Comparison of ENCODE assay signal across 31 mouse cellular contexts in the genomic region with DNA sequence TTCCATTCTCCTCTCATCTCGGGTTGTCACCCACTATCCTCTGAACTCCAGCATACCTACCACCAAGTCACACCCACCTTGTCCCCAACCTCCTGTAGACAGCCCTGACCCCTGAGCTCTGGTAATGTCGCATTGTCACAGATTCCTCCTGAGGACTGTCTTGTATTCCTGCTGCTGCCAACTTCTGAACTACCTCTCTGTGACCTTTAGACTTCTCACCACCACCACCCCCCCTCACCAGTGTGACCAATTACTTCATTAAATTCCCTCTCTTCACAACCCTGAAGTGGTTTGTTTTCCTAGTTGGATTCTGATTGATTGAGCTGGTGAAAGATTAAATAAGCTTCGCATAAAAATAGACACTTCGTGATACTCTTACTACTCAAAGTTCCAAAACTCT. TPM values are rescaled to one million over a fixed set of nuclear protein-coding genes. Genes with fewer than 3 reads are reported as not detected.
A peak's percentile ranks its signal among the peaks of the same experiment; 100 is the strongest.
DNase-seq lines count a peak whose midpoint lies in the region; ATAC-seq lines count a peak whose summit lies in the region.
"Had no signal": no experiment of that assay in that cellular context is flagged by ENCODE, and none has a peak within 500 bp of the region (broad histone marks: within the 10 kb centered on the region; RNA-seq: fewer than 3 reads in every experiment).

No protein-coding gene starts in this region.

- no peak overlapping the region for H3K4me2 ChIP-seq in intestine, embryonic 15.5 days (replicated peaks)
- no peak overlapping the region for H3K4me2 ChIP-seq in intestine, embryonic 16.5 days (ENCODE audit: low read depth, low read length)
- H3K4me2 ChIP-seq: embryonic facial prominence, embryonic 15.5 days; forebrain, embryonic 12.5 days; heart, embryonic 12.5 days; hindbrain, embryonic 14.5 days; limb, embryonic 12.5 days; liver, embryonic 13.5 days; midbrain, embryonic 11.5 days had no signal

- H3K4me3 ChIP-seq in intestine, embryonic 15.5 days (replicated peaks), result no peak overlapping the region
- H3K4me3 ChIP-seq in intestine, embryonic 16.5 days (ENCODE audit: low read length), result no peak overlapping the region
- H3K4me3 ChIP-seq: embryonic facial prominence, embryonic 10.5 days; embryonic facial prominence, embryonic 15.5 days; forebrain, embryonic 12.5 days; heart, adult 2 months; heart, embryonic 12.5 days; left cerebral cortex, adult 2 months; limb, embryonic 12.5 days; liver, embryonic 13.5 days had no signal

- H3K9ac ChIP-seq in intestine, embryonic 15.5 days, result no peak overlapping the region
- H3K9ac ChIP-seq in intestine, embryonic 16.5 days (ENCODE audit: low read depth, low read length), result no peak overlapping the region
- H3K9ac ChIP-seq: embryonic facial prominence, embryonic 15.5 days; forebrain, embryonic 12.5 days; forebrain, postnatal 0 days; heart, embryonic 12.5 days; hindbrain, embryonic 14.5 days; limb, embryonic 12.5 days; liver, embryonic 13.5 days had no signal

- DNase-seq in kidney, adult 9 months, result peak; percentile 85
- peak; percentile 43 for DNase-seq in kidney, postnatal 14 days
- no peak for DNase-seq in right cerebral cortex, postnatal 14 days
- DNase-seq in lung, postnatal 14 days, result no peak
- DNase-seq in adrenal gland, adult (ENCODE audit: inconsistent age in 2 of 2, low spot score in 1 of 2), result no peak
- DNase-seq: adrenal gland, adult 2 months; adrenal gland, postnatal 36 days; B cell, adult 2 months; cerebellum, adult 8-10 months; cerebellum, postnatal 25 days; forebrain, postnatal 0 days; heart, adult 2 months; heart, postnatal 4 days; layer of hippocampus, adult 9-11 months; liver, embryonic 13.5 days; lung, adult 2 months; lung, postnatal 10 days; right cerebral cortex, adult 18-20 months; right cerebral cortex, postnatal 4 days; thymus, adult 2 months had no signal

- no peaks in the 10 kb centered on the region for H3K9me3 ChIP-seq in intestine, embryonic 15.5 days
- no peaks in the 10 kb centered on the region for H3K9me3 ChIP-seq in intestine, embryonic 16.5 days (ENCODE audit: control insufficient read depth, low read length)
- H3K9me3 ChIP-seq: embryonic facial prominence, embryonic 10.5 days; embryonic facial prominence, embryonic 15.5 days; forebrain, embryonic 12.5 days; heart, embryonic 12.5 days; liver, embryonic 13.5 days had no signal

- no peaks in the 10 kb centered on the region for H3K36me3 ChIP-seq in intestine, embryonic 15.5 days
- no peaks in the 10 kb centered on the region for H3K36me3 ChIP-seq in intestine, embryonic 16.5 days (ENCODE audit: control insufficient read depth, insufficient read depth, low read length)
- H3K36me3 ChIP-seq: embryonic facial prominence, embryonic 10.5 days; embryonic facial prominence, embryonic 15.5 days; forebrain, embryonic 12.5 days; heart, embryonic 12.5 days; limb, embryonic 12.5 days; liver, embryonic 13.5 days had no signal

- H3K27ac ChIP-seq in intestine, embryonic 15.5 days, result no peak overlapping the region
- H3K27ac ChIP-seq in intestine, embryonic 16.5 days (ENCODE audit: low read length), result no peak overlapping the region
- H3K27ac ChIP-seq: embryonic facial prominence, embryonic 10.5 days; embryonic facial prominence, embryonic 15.5 days; forebrain, embryonic 12.5 days; heart, adult 2 months; hindbrain, embryonic 14.5 days; left cerebral cortex, adult 2 months; limb, embryonic 12.5 days; liver, embryonic 13.5 days had no signal

- 73% methylated on average over 4 of the region's 4 CpGs for WGBS in intestine, embryonic 15.5 days
- 71% methylated on average over 4 of the region's 4 CpGs for WGBS in intestine, embryonic 16.5 days

- peak; percentile 59; the same call in 1 of the 2 replicates for ATAC-seq in intestine, embryonic 15.5 days
- ATAC-seq in intestine, embryonic 16.5 days, result peak; percentile 50
- ATAC-seq: forebrain, postnatal 0 days; midbrain, embryonic 16.5 days had no signal

- no peaks in the 10 kb centered on the region for H3K4me1 ChIP-seq in intestine, embryonic 15.5 days (replicated peaks)
- no peaks in the 10 kb centered on the region for H3K4me1 ChIP-seq in intestine, embryonic 16.5 days (ENCODE audit: control insufficient read depth, insufficient read depth, low read length)
- H3K4me1 ChIP-seq: embryonic facial prominence, embryonic 10.5 days; embryonic facial prominence, embryonic 15.5 days; forebrain, embryonic 12.5 days; heart, embryonic 12.5 days; limb, embryonic 12.5 days; liver, embryonic 13.5 days had no signal

- no peaks in the 10 kb centered on the region for H3K27me3 ChIP-seq in intestine, embryonic 15.5 days (replicated peaks)
- no peaks in the 10 kb centered on the region for H3K27me3 ChIP-seq in intestine, embryonic 16.5 days (replicated peaks; ENCODE audit: control insufficient read depth, insufficient read depth, low read length)
- H3K27me3 ChIP-seq: embryonic facial prominence, embryonic 15.5 days; forebrain, embryonic 12.5 days; limb, embryonic 12.5 days; liver, embryonic 13.5 days had no signal

RNA-seq across cellular contexts. Expression of a gene that starts 22.4 kb away (rescaled TPM):
- 8.5 and 9.4 TPM in 2 replicates for polyA plus RNA-seq in intestine, embryonic 15.5 days (2015; fragmentation: Nextera tagmentation; extraction: Ambion mirVana)
- polyA plus RNA-seq in intestine, embryonic 16.5 days (2015; fragmentation: Nextera tagmentation; extraction: Ambion mirVana), result 2.9 and 4.1 TPM in 2 replicates

Comparison
In these comparisons a context has a peak if more than half of its experiments do, and no peak if none do; other contexts are left out.
1. DNase-seq: peak in kidney, adult 9 months (single experiment) and kidney, postnatal 14 days (single experiment); none in right cerebral cortex, postnatal 14 days (single experiment), lung, postnatal 14 days (single experiment) and adrenal gland, adult (0 of 2).